Mouse (Mus musculus): ENCODE measurements at regions not wholly inside any gene's neighbourhood (a gene's known extent, or its start where the extent isn't known, plus 50 kb on each side); places are given as distances from the start of the nearest gene placed in this dataset.

DNA sequence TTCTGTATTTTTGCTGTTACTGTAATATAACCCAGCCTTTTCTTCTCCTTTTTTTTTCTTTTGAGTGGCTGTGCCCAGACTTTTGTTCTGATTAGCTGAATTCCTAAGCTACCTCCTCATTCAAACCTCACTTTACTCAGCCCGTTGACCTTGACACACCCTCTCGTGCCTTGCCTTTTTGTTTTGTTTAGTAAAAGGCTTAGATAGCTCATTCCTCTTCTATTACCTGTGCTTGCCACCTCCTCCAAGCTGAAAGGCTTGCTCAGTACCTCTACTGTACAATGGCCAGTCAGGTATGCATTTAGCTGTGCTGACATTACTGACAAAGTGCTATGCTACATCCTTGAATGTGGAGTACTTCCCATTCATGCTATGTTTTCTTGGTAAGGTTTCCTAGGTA lies 464.2 kb upstream of the Smarca2 start:
- no peaks in the 10 kb centered on the region for H3K4me1 ChIP-seq (ENCODE audit: control insufficient read depth in 1 of 2, insufficient read depth in 2 of 2, low read length in 2 of 2)
- no peak for TF ChIP-seq MYC (IDR thresholded peaks at IDR 0.05; ENCODE audit: low read depth, low read length)
- no peak for TF ChIP-seq SMC3 (IDR thresholded peaks at IDR 0.05; ENCODE audit: low read depth, low read length)
- TF ChIP-seq CHD2 (IDR thresholded peaks at IDR 0.05; ENCODE audit: low read length), result no peak
- no peak for TF ChIP-seq POLR2A (IDR thresholded peaks at IDR 0.05; ENCODE audit: control insufficient read depth in 1 of 2, insufficient read depth in 1 of 2, low read depth in 1 of 2, low read length in 2 of 2, poor library complexity in 1 of 2)
- TF ChIP-seq ETS1 (IDR thresholded peaks at IDR 0.05; ENCODE audit: low read depth, low read length), result no peak
- TF ChIP-seq MEF2A (IDR thresholded peaks at IDR 0.05; ENCODE audit: extremely low read depth, insufficient replicate concordance, low read depth, low read length, poor library complexity, severe bottlenecking), result no peak
- TF ChIP-seq ZNF384 (IDR thresholded peaks at IDR 0.05; ENCODE audit: low read depth, low read length), result no peak
- no peak for TF ChIP-seq ZMIZ1 (IDR thresholded peaks at IDR 0.05; ENCODE audit: low read depth, low read length)
- no peak for TF ChIP-seq ZC3H11A (IDR thresholded peaks at IDR 0.05; ENCODE audit: low read depth, low read length)
- TF ChIP-seq JUND (IDR thresholded peaks at IDR 0.05; ENCODE audit: low read depth, low read length), result no peak
- TF ChIP-seq GABPA (IDR thresholded peaks at IDR 0.05; ENCODE audit: low read depth, low read length), result no peak
- no peak for TF ChIP-seq TAL1 (IDR thresholded peaks at IDR 0.05; ENCODE audit: low read length)
- TF ChIP-seq HCFC1 (IDR thresholded peaks at IDR 0.05; ENCODE audit: low read depth, low read length), result no peak
- TF ChIP-seq MXI1 (IDR thresholded peaks at IDR 0.05; ENCODE audit: low read depth, low read length), result no peak
- TF ChIP-seq USF1 (IDR thresholded peaks at IDR 0.05; ENCODE audit: low read depth, low read length), result no peak
- TF ChIP-seq UBTF (IDR thresholded peaks at IDR 0.05; ENCODE audit: borderline replicate concordance, insufficient read depth, low read depth, low read length), result no peak
- no peak for TF ChIP-seq TBP (IDR thresholded peaks at IDR 0.05; ENCODE audit: low read depth, low read length)
- TF ChIP-seq MYB (IDR thresholded peaks at IDR 0.05; ENCODE audit: low read depth, low read length), result no peak
- TF ChIP-seq SIN3A (IDR thresholded peaks at IDR 0.05; ENCODE audit: low read length), result no peak
- TF ChIP-seq ZKSCAN1 (IDR thresholded peaks at IDR 0.05; ENCODE audit: low read depth, low read length), result no peak
- no peaks in the 10 kb centered on the region for H3K79me2 ChIP-seq (ENCODE audit: control insufficient read depth, insufficient read depth, low read length, poor library complexity)
- H3K27me3 ChIP-seq (ENCODE audit: control insufficient read depth in 1 of 2, insufficient read depth in 2 of 2, low read length in 2 of 2), result no peaks in the 10 kb centered on the region
- no peak overlapping the region for H3K9ac ChIP-seq (ENCODE audit: control insufficient read depth, low read depth, low read length, poor library complexity, severe bottlenecking)
- no peak overlapping the region for H3K27ac ChIP-seq (ENCODE audit: control insufficient read depth, low read depth, low read length)
- no peak overlapping the region for H3K4me3 ChIP-seq (ENCODE audit: control insufficient read depth in 1 of 2, insufficient read depth in 1 of 2, low read depth in 2 of 2, low read length in 2 of 2)
- H3K36me3 ChIP-seq (ENCODE audit: control insufficient read depth in 1 of 2, insufficient read depth in 2 of 2, low read length in 2 of 2), result no peaks in the 10 kb centered on the region
- no peaks in the 10 kb centered on the region for H3K9me3 ChIP-seq (replicated peaks; ENCODE audit: insufficient read depth, low read length)
- no peak for DNase-seq (ENCODE audit: low read depth, low spot score)

DNA sequence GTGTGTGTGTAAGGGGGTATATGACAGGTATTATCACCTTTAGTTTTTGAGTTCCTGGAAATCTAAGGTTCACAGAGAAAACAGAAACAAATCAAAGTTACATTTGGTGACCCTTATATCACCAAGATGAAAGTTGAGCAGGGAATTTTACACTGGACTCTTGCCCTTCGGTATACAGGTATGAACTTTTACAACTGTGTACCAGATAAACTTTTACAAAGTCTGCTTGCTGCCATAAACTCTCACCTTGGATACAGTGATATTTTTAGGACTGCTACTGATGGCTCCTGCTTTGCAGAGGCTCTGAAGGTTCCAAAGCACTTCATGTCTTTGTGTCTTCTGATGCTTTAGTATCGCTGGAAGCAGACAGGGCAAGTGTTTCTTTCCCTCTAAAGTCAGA lies 461.3 kb upstream of the Smarca2 start:
- no peak overlapping the region for H3K4me3 ChIP-seq (ENCODE audit: control insufficient read depth in 1 of 2, insufficient read depth in 1 of 2, low read depth in 2 of 2, low read length in 2 of 2)
- no peaks in the 10 kb centered on the region for H3K27me3 ChIP-seq (ENCODE audit: control insufficient read depth in 1 of 2, insufficient read depth in 2 of 2, low read length in 2 of 2)
- no peak for DNase-seq (ENCODE audit: low read depth, low spot score)
- H3K9ac ChIP-seq (ENCODE audit: control insufficient read depth, low read depth, low read length, poor library complexity, severe bottlenecking), result no peak overlapping the region
- TF ChIP-seq POLR2AphosphoS2 (IDR thresholded peaks at IDR 0.05; ENCODE audit: low read length), result no peak
- TF ChIP-seq ZKSCAN1 (IDR thresholded peaks at IDR 0.05; ENCODE audit: low read depth, low read length), result no peak
- no peak for TF ChIP-seq TAL1 (IDR thresholded peaks at IDR 0.05; ENCODE audit: low read length)
- no peak for TF ChIP-seq SIN3A (IDR thresholded peaks at IDR 0.05; ENCODE audit: low read length)
- no peak for TF ChIP-seq MAX (IDR thresholded peaks at IDR 0.05; ENCODE audit: low read length)
- TF ChIP-seq ZC3H11A (IDR thresholded peaks at IDR 0.05; ENCODE audit: low read depth, low read length), result no peak
- no peak for TF ChIP-seq CHD2 (IDR thresholded peaks at IDR 0.05; ENCODE audit: low read length)
- TF ChIP-seq GABPA (IDR thresholded peaks at IDR 0.05; ENCODE audit: low read depth, low read length), result no peak
- no peak for TF ChIP-seq RCOR1 (IDR thresholded peaks at IDR 0.05; ENCODE audit: low read depth, low read length)
- TF ChIP-seq MYC (IDR thresholded peaks at IDR 0.05; ENCODE audit: low read depth, low read length), result no peak
- no peak for TF ChIP-seq ZNF384 (IDR thresholded peaks at IDR 0.05; ENCODE audit: low read depth, low read length)
- TF ChIP-seq E2F4 (IDR thresholded peaks at IDR 0.05; ENCODE audit: borderline replicate concordance, low read depth, low read length), result no peak
- TF ChIP-seq CTCF (IDR thresholded peaks at IDR 0.05 in 2 of 3, conservative IDR thresholded peaks at IDR 0.05 in 1 of 3; ENCODE audit: control insufficient read depth in 1 of 3, insufficient read depth in 1 of 3, low read depth in 2 of 3, low read length in 3 of 3, poor library complexity in 1 of 3, severe bottlenecking in 1 of 3), result no peak
- no peak for TF ChIP-seq MYB (IDR thresholded peaks at IDR 0.05; ENCODE audit: low read depth, low read length)
- no peaks in the 10 kb centered on the region for H3K79me2 ChIP-seq (ENCODE audit: control insufficient read depth, insufficient read depth, low read length, poor library complexity)
- no peaks in the 10 kb centered on the region for H3K4me1 ChIP-seq (ENCODE audit: control insufficient read depth in 1 of 2, insufficient read depth in 2 of 2, low read length in 2 of 2)
- H3K27ac ChIP-seq (ENCODE audit: control insufficient read depth, low read depth, low read length), result no peak overlapping the region
- no peaks in the 10 kb centered on the region for H3K9me3 ChIP-seq (replicated peaks; ENCODE audit: insufficient read depth, low read length)
- H3K36me3 ChIP-seq (ENCODE audit: control insufficient read depth in 1 of 2, insufficient read depth in 2 of 2, low read length in 2 of 2), result no peaks in the 10 kb centered on the region
